Mouse (Mus musculus) layer of hippocampus, adult 18-20 months (tissue): ENCODE data around the gene Luzp2. TPM values are rescaled to one million over a fixed set of nuclear protein-coding genes. Genes with fewer than 3 reads are reported as not detected.
"Not testable (repeated sequence)": the region's sequence is repeated elsewhere in the genome, so short reads cannot be mapped to it uniquely, and the experiment has no call there.

Experiments
- DNase-seq, 2 experiments: peaks; one replicate each; pipeline ENCODE4 v3.0.0; 2022; ENCODE audit warnings: low spot score in 2 of 2
- total RNA-seq, 2 experiments: library from RNA; stranded (reverse); gene quantifications; 2 replicates each; pipeline ENCODE4 v1.2.3; 2021

The Luzp2 gene
- total RNA-seq, 2 experiments from 2014 or later = 65.2 to 70.7 TPM

GRCm38 (mm10) chr7:55000397-55000796 is 165.1 kb downstream of the Luzp2 start:
- no peak for DNase-seq

GRCm38 (mm10) chr7:55009173-55009771 is 174.0 kb downstream of the Luzp2 start:
- DNase-seq = no peak

GRCm38 (mm10) chr7:55133850-55134249 is 298.6 kb downstream of the Luzp2 start:
- not testable (repeated sequence) for DNase-seq

GRCm38 (mm10) chr7:55188927-55189326 is 353.6 kb downstream of the Luzp2 start:
- no peak for DNase-seq

- DNase-seq = peak; percentile 75 to 86
Measured at GRCm38 (mm10) chr7:55189496-55189895, 354.2 kb downstream of the Luzp2 start.

GRCm38 (mm10) chr7:55190655-55191054 is 355.4 kb downstream of the Luzp2 start:
- DNase-seq = no peak

GRCm38 (mm10) chr7:55198806-55199205 is 363.5 kb downstream of the Luzp2 start:
- peak in 1 of 2 experiments; percentile 5 for DNase-seq

GRCm38 (mm10) chr7:55222997-55223396 is 387.7 kb downstream of the Luzp2 start:
- no peak for DNase-seq

- DNase-seq = no peak
Measured at GRCm38 (mm10) chr7:55229407-55229806, 394.1 kb downstream of the Luzp2 start.
